Mouse (Mus musculus): Measurements from ENCODE around the gene Nfix.
A peak's percentile ranks its signal among the peaks of the same experiment; 100 is the strongest.

The Nfix gene

GRCm38 (mm10) chr8:84718476-84718875, 81.7 kb downstream of the Nfix start:
- DNase-seq (ENCODE audit: low read depth, low spot score) = no peak

- DNase-seq (ENCODE audit: low read depth, low spot score) = no peak
These were observed 83.4 kb downstream of the Nfix start for GRCm38 (mm10) chr8:84716790-84717189.

GRCm38 (mm10) chr8:84715893-84716468, 84.2 kb downstream of the Nfix start:
- no peak for DNase-seq (ENCODE audit: low read depth, low spot score)

- DNase-seq (ENCODE audit: low read depth, low spot score) = no peak
These were observed 86.0 kb downstream of the Nfix start for GRCm38 (mm10) chr8:84714161-84714560.

- no peak for DNase-seq (ENCODE audit: low read depth, low spot score)
These were observed 86.8 kb downstream of the Nfix start for GRCm38 (mm10) chr8:84713381-84713780.

- no peak for DNase-seq (ENCODE audit: low read depth, low spot score)
These were observed 87.4 kb downstream of the Nfix start for GRCm38 (mm10) chr8:84712759-84713120.

- peak; percentile 71 for DNase-seq (ENCODE audit: low read depth, low spot score)
These were observed 88.0 kb downstream of the Nfix start for GRCm38 (mm10) chr8:84711933-84712758.

- DNase-seq (ENCODE audit: low read depth, low spot score) = no peak
These were observed 88.8 kb downstream of the Nfix start for GRCm38 (mm10) chr8:84711312-84711711.

- no peak for DNase-seq (ENCODE audit: low read depth, low spot score)
These were observed 90.2 kb downstream of the Nfix start for GRCm38 (mm10) chr8:84709931-84710330.

GRCm38 (mm10) chr8:84708774-84709475, 91.2 kb downstream of the Nfix start:
- DNase-seq (ENCODE audit: low read depth, low spot score) = peak; percentile 91

GRCm38 (mm10) chr8:84708071-84708541, 92.0 kb downstream of the Nfix start:
- no peak for DNase-seq (ENCODE audit: low read depth, low spot score)

- no peak for DNase-seq (ENCODE audit: low read depth, low spot score)
These were observed 92.8 kb downstream of the Nfix start for GRCm38 (mm10) chr8:84707267-84707883.

GRCm38 (mm10) chr8:84706610-84707266, 93.4 kb downstream of the Nfix start:
- DNase-seq (ENCODE audit: low read depth, low spot score) = no peak

GRCm38 (mm10) chr8:84705960-84706359, 94.2 kb downstream of the Nfix start:
- DNase-seq (ENCODE audit: low read depth, low spot score) = no peak

GRCm38 (mm10) chr8:84704867-84705831, 95.0 kb downstream of the Nfix start:
- DNase-seq (ENCODE audit: low read depth, low spot score) = no peak

- DNase-seq (ENCODE audit: low read depth, low spot score) = peak; percentile 71
These were observed 95.8 kb downstream of the Nfix start for GRCm38 (mm10) chr8:84704356-84704755.

- DNase-seq (ENCODE audit: low read depth, low spot score) = no peak
These were observed 96.5 kb downstream of the Nfix start for GRCm38 (mm10) chr8:84703466-84704249.

- DNase-seq (ENCODE audit: low read depth, low spot score) = no peak
These were observed 97.1 kb downstream of the Nfix start for GRCm38 (mm10) chr8:84702963-84703465.

- DNase-seq (ENCODE audit: low read depth, low spot score) = no peak
These were observed 97.6 kb downstream of the Nfix start for GRCm38 (mm10) chr8:84702561-84702960.

All from brain, adult 2 months (tissue).